Mouse (Mus musculus) lung, postnatal 14 days (tissue): Measurements from ENCODE around the gene Zfc3h1.

Experiments used
- DNase-seq: peaks from one replicate; pipeline ENCODE4 v3.0.0; 2021

Zfc3h1 gene

DNA sequence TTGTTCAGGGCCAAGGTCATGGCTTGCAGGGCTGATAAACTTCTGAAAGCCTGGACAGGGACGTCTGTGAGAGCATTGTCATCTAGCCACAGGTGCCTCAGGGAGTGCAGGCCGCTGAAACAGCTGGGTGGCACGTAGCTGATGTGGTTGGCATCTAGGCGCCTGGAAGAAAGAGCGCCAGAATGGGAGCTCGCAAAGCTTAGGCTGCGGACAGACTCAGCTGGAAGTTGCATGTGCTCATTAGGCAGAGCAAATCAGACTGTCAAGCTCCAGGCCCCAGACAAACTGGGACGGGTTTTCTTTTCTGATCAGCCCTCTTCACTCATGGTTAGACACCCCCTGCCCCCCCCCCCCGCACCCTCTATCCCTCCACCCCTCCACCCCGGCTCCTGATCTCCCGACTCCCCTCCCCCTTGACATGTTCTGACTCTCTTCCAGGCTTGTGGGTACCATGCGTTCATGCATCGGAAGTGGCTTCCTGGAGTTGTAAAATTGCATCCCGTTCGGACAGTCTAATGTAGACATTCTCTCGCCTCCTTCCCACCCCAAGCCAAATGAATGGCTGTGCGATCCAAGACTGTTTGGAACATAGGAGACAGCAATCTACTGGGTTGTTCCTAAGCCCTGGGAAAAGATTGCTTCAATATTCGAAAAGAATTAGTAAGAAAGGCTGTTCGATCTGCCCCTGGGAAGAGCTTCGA, 93.8 kb downstream of the Zfc3h1 start:
- peak; percentile 2 for DNase-seq
